Mouse (Mus musculus) retina, adult 2 months (tissue): ENCODE data around the gene Gm49416.
"Not testable (repeated sequence)": the region's sequence is repeated elsewhere in the genome, so short reads cannot be mapped to it uniquely, and the experiment has no call there.

Experiments used
- DNase-seq: peaks from one replicate; pipeline ENCODE4 v3.0.0-alpha.2; 2012; ENCODE audit warnings: low read depth, low spot score

Gm49416 gene

GRCm38 (mm10) chr19:8888511-8889385 is at the start of gene Gm49416, which contains the start of gene 1810009A15Rik:
Gene Gm49416, plus strand, starts transcription at chr19:8888926.
Gene 1810009A15Rik, plus strand, starts transcription at chr19:8888853.
- peak; percentile 86 for DNase-seq

GRCm38 (mm10) chr19:8839103-8839907 is 49.4 kb upstream of the Gm49416 start, which contains the start of gene Gng3:
Gene Gng3, minus strand, starts transcription at chr19:8839194.
- DNase-seq: peak; percentile 41

GRCm38 (mm10) chr19:8839908-8840791 is 48.6 kb upstream of the Gm49416 start:
- no peak for DNase-seq

- DNase-seq: no peak
Measured at GRCm38 (mm10) chr19:8841012-8841411, 47.7 kb upstream of the Gm49416 start.

- no peak for DNase-seq
Measured at GRCm38 (mm10) chr19:8842961-8843360, 45.8 kb upstream of the Gm49416 start.

- peak; percentile 60 for DNase-seq
Measured at GRCm38 (mm10) chr19:8844371-8845129, 44.2 kb upstream of the Gm49416 start.

GRCm38 (mm10) chr19:8848356-8848755 is 40.4 kb upstream of the Gm49416 start:
- no peak for DNase-seq

GRCm38 (mm10) chr19:8850402-8850901 is 38.3 kb upstream of the Gm49416 start, which contains the start of gene Lrrn4cl:
Gene Lrrn4cl, plus strand, starts transcription at chr19:8850768.
- DNase-seq: peak; percentile 36

GRCm38 (mm10) chr19:8851639-8852038 is 37.1 kb upstream of the Gm49416 start:
- DNase-seq: no peak

GRCm38 (mm10) chr19:8852236-8852928 is 36.3 kb upstream of the Gm49416 start:
- DNase-seq: no peak

GRCm38 (mm10) chr19:8853117-8853516 is 35.6 kb upstream of the Gm49416 start:
- no peak for DNase-seq

- DNase-seq: no peak
Measured at GRCm38 (mm10) chr19:8857689-8858088, 31.0 kb upstream of the Gm49416 start.

- DNase-seq: no peak
Measured at GRCm38 (mm10) chr19:8859018-8859417, 29.7 kb upstream of the Gm49416 start.

GRCm38 (mm10) chr19:8864265-8864664 is 24.5 kb upstream of the Gm49416 start:
- DNase-seq: no peak

GRCm38 (mm10) chr19:8870381-8870780 is 18.3 kb upstream of the Gm49416 start:
- DNase-seq: not testable (repeated sequence)

- no peak for DNase-seq
Measured at GRCm38 (mm10) chr19:8870838-8871237, 17.9 kb upstream of the Gm49416 start.

- peak; percentile 87 for DNase-seq
Measured at GRCm38 (mm10) chr19:8871267-8872186, 17.2 kb upstream of the Gm49416 start, which contains the start of gene Ubxn1. Gene Ubxn1, plus strand, starts transcription at chr19:8871496.

- DNase-seq: no peak
Measured at GRCm38 (mm10) chr19:8872266-8872840, 16.4 kb upstream of the Gm49416 start.
